Mouse (Mus musculus): ENCODE measurements around the gene Rpl6.

Rpl6 gene

GRCm38 (mm10) chr5:121204132-121205089, at the start of gene Rpl6:
Gene Rpl6 (plus strand): TSS chr5:121204481.
- DNase-seq (ENCODE audit: low spot score): peak; percentile 90

GRCm38 (mm10) chr5:121156121-121156520, 48.2 kb upstream of the Rpl6 start:
- DNase-seq (ENCODE audit: low spot score): no peak

- DNase-seq (ENCODE audit: low spot score): no peak
Observed at GRCm38 (mm10) chr5:121157017-121157416, 47.3 kb upstream of the Rpl6 start.

GRCm38 (mm10) chr5:121157489-121157888, 46.8 kb upstream of the Rpl6 start:
- DNase-seq (ENCODE audit: low spot score): no peak

- no peak for DNase-seq (ENCODE audit: low spot score)
Observed at GRCm38 (mm10) chr5:121158966-121159365, 45.3 kb upstream of the Rpl6 start.

- DNase-seq (ENCODE audit: low spot score): no peak
Observed at GRCm38 (mm10) chr5:121162285-121162684, 42.0 kb upstream of the Rpl6 start.

- DNase-seq (ENCODE audit: low spot score): no peak
Observed at GRCm38 (mm10) chr5:121162923-121163322, 41.4 kb upstream of the Rpl6 start.

- DNase-seq (ENCODE audit: low spot score): no peak
Observed at GRCm38 (mm10) chr5:121166884-121167283, 37.4 kb upstream of the Rpl6 start.

- no peak for DNase-seq (ENCODE audit: low spot score)
Observed at GRCm38 (mm10) chr5:121169588-121169987, 34.7 kb upstream of the Rpl6 start.

GRCm38 (mm10) chr5:121172835-121173234, 31.4 kb upstream of the Rpl6 start:
- no peak for DNase-seq (ENCODE audit: low spot score)

GRCm38 (mm10) chr5:121179077-121179857, 25.0 kb upstream of the Rpl6 start:
- DNase-seq (ENCODE audit: low spot score): no peak

- DNase-seq (ENCODE audit: low spot score): no peak
Observed at GRCm38 (mm10) chr5:121183269-121183668, 21.0 kb upstream of the Rpl6 start.

GRCm38 (mm10) chr5:121184375-121184774, 19.9 kb upstream of the Rpl6 start:
- no peak for DNase-seq (ENCODE audit: low spot score)

GRCm38 (mm10) chr5:121184945-121185551, 19.2 kb upstream of the Rpl6 start:
- DNase-seq (ENCODE audit: low spot score): no peak

GRCm38 (mm10) chr5:121187580-121188001, 16.7 kb upstream of the Rpl6 start:
- DNase-seq (ENCODE audit: low spot score): peak; percentile 61

GRCm38 (mm10) chr5:121188265-121188664, 16.0 kb upstream of the Rpl6 start:
- DNase-seq (ENCODE audit: low spot score): no peak

- no peak for DNase-seq (ENCODE audit: low spot score)
Observed at GRCm38 (mm10) chr5:121189182-121189581, 15.1 kb upstream of the Rpl6 start.

GRCm38 (mm10) chr5:121190210-121190835, 14.0 kb upstream of the Rpl6 start:
- no peak for DNase-seq (ENCODE audit: low spot score)

GRCm38 (mm10) chr5:121190836-121191583, 13.3 kb upstream of the Rpl6 start, which contains the start of gene Ptpn11:
Gene Ptpn11 (minus strand): TSS chr5:121191397.
- DNase-seq (ENCODE audit: low spot score): peak; percentile 85

GRCm38 (mm10) chr5:121191584-121191906, 12.7 kb upstream of the Rpl6 start:
- DNase-seq (ENCODE audit: low spot score): no peak

GRCm38 (mm10) chr5:121194173-121194572, 10.1 kb upstream of the Rpl6 start:
- no peak for DNase-seq (ENCODE audit: low spot score)

Measured in testis, postnatal 14 days (tissue).